Mouse (Mus musculus) liver, embryonic 12.5 days (tissue): ENCODE measurements around the gene Notch2. TPM values are rescaled to one million over a fixed set of nuclear protein-coding genes. Genes with fewer than 3 reads are reported as not detected.
"Not testable (repeated sequence)": the region's sequence is repeated elsewhere in the genome, so short reads cannot be mapped to it uniquely, and the experiment has no call there.

Source experiments
- ATAC-seq: fragments of 200-750 bp; cut with Nextera tagmentation; 2 replicates; pipeline ENCODE4 v1.8.0; 2017; ENCODE audit warnings: moderate number of reproducible peaks, mild to moderate bottlenecking, moderate library complexity
- H3K27ac ChIP-seq: fragments of 300-500 bp; sonication (generic); 2 replicates; pipeline ENCODE4 v1.5.1; 2016; ENCODE audit warnings: mild to moderate bottlenecking
- H3K27me3 ChIP-seq: fragments of 300-500 bp; sonication (generic); replicated peaks from 2 replicates; pipeline ENCODE4 v1.6.1; 2016; ENCODE audit warnings: mild to moderate bottlenecking, moderate library complexity
- H3K36me3 ChIP-seq: fragments of 300-500 bp; sonication (generic); 2 replicates; pipeline ENCODE4 v1.6.1; 2016; ENCODE audit warnings: mild to moderate bottlenecking, moderate library complexity
- H3K4me1 ChIP-seq: fragments of 300-500 bp; sonication (generic); 2 replicates; pipeline ENCODE4 v1.6.1; 2016
- H3K4me2 ChIP-seq: fragments of 300-500 bp; sonication (generic); 2 replicates; pipeline ENCODE4 v1.6.1; 2016; ENCODE audit warnings: mild to moderate bottlenecking, moderate library complexity
- H3K4me3 ChIP-seq: fragments of 300-500 bp; sonication (generic); 2 replicates; pipeline ENCODE4 v1.5.1; 2016; ENCODE audit warnings: mild to moderate bottlenecking, moderate library complexity
- H3K9ac ChIP-seq: fragments of 300-500 bp; sonication (generic); 2 replicates; pipeline ENCODE4 v1.6.1; 2016; ENCODE audit warnings: mild to moderate bottlenecking, moderate library complexity
- H3K9me3 ChIP-seq: fragments of 300-500 bp; sonication (generic); replicated peaks from 2 replicates; pipeline ENCODE4 v1.6.1; 2016; ENCODE audit warnings: mild to moderate bottlenecking, moderate library complexity
- WGBS: fragments of 180-500 bp; shearing (Covaris S2); methylation state at CpG from one replicate; pipeline ENCODE4 v1.1.7; 2016; ENCODE audit not compliant: insufficient replicate concordance; 5-methylcytosine and 5-hydroxymethylcytosine counted together
- polyA plus RNA-seq: library from polyadenylated mRNA; unstranded; fragments of >200 nt; fragmentation: Nextera tagmentation; extraction: Ambion mirVana; gene quantifications from 2 replicates; pipeline ENCODE4 v1.2.1, GENCODE M21; 2016

Notch2 gene
- polyA plus RNA-seq, 1 experiment from 2014 or later = 8.7 TPM

DNA sequence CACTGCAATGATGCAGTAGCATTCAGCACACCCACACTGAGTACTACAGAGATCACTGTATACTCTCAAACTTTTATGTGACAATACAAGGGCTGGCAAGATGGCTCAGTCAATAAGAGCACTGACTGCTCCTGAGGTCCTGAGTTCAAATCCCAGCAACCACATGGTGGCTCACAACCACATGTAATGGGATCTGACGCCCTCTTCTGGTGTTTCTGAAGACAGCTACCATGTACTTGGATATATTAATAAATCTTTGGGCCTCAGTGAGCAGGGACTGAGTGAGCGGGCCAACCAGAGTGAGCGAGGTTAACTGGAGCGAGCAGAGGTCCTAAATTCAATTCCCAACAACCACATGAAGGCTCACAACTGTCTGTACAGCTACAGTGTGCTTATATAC lies 118.8 kb downstream of the Notch2 start:
- not testable (repeated sequence) for H3K4me1 ChIP-seq, H3K4me3 ChIP-seq, H3K9me3 ChIP-seq, ATAC-seq, H3K27ac ChIP-seq, H3K4me2 ChIP-seq, H3K9ac ChIP-seq, H3K27me3 ChIP-seq
- 70% methylated on average over 4 of the region's 4 CpGs for WGBS
- H3K36me3 ChIP-seq = peaks cover 89% of the 10 kb centered on the region

DNA sequence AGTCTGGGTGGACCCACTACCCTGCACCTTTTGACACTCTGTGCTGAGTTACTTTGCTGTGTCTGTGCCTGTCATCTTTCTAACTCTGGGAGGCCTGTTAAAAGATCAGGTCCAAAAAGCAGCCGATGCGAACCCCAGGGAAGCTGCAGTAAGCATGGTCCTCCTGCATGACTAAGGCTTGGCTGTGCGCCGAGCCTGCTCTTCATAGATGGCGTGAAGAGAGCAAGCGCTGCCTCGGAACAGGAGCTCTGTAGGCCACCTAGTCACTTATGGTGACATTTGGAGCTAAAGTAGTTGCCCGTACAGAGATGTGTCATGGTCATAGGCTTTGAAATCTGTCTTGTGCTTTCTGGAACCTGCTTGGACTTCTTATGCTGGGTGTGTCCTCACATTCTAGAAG lies 119.3 kb downstream of the Notch2 start:
- no peak overlapping the region for H3K27ac ChIP-seq

DNA sequence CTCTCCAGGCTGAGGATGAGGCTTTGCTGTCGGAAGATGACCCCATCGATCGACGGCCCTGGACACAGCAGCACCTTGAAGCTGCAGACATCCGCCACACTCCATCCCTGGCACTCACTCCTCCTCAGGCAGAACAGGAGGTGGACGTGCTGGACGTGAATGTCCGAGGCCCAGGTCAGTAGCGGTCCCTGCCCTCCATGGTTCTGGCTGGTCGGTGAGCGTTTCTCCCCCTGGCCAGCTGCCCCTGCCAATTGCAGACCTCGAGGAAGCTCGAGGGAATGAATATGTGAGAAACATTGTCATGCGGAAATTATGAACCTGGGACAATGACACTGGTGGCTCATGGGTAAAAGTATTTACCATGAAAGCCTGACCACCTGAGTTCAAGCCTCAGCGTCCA lies 128.1 kb downstream of the Notch2 start:
- H3K4me1 ChIP-seq = no peaks in the 10 kb centered on the region

More for the DNA sequence above, 119.3 kb downstream of the Notch2 start:
- 89% methylated on average over 8 of the region's 8 CpGs for WGBS
- H3K4me1 ChIP-seq = no peaks in the 10 kb centered on the region
- no peaks in the 10 kb centered on the region for H3K9me3 ChIP-seq
- no peak overlapping the region for H3K4me3 ChIP-seq
- no peak overlapping the region for H3K9ac ChIP-seq
- H3K36me3 ChIP-seq = peaks cover 89% of the 10 kb centered on the region
- no peak for ATAC-seq
- no peaks in the 10 kb centered on the region for H3K27me3 ChIP-seq
- H3K4me2 ChIP-seq = no peak overlapping the region

DNA sequence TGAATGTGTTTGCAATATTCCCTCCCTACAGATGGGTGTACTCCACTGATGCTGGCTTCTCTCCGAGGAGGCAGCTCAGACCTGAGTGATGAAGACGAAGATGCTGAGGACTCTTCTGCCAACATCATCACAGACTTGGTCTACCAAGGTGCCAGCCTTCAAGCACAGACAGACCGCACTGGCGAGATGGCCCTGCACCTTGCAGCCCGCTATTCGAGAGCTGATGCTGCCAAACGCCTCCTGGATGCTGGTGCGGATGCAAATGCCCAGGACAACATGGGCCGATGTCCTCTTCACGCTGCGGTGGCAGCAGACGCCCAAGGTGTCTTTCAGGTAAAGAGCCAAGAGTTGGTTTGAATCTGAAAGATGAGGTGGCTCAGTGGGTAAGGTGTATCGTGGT lies 129.5 kb downstream of the Notch2 start:
- no peaks in the 10 kb centered on the region for H3K4me1 ChIP-seq
- no peaks in the 10 kb centered on the region for H3K27me3 ChIP-seq
- no peak overlapping the region for H3K9ac ChIP-seq
- peaks cover 98% of the 10 kb centered on the region for H3K36me3 ChIP-seq
- H3K4me2 ChIP-seq = no peak overlapping the region
- no peak overlapping the region for H3K4me3 ChIP-seq
- H3K27ac ChIP-seq = no peak overlapping the region
- 83% methylated on average over 13 of the region's 13 CpGs for WGBS
- no peaks in the 10 kb centered on the region for H3K9me3 ChIP-seq
- no peak for ATAC-seq

More for the DNA sequence above, 128.1 kb downstream of the Notch2 start:
- Histone ChIP-seq H3K36me3 (peaks cover 98% of the 10 kb centered on the region), H3K9me3 (no peaks in the 10 kb centered on the region), H3K27me3 (no peaks in the 10 kb centered on the region), H3K4me2 (no peak overlapping the region), H3K4me3 (no peak overlapping the region), H3K9ac (no peak overlapping the region), H3K27ac (no peak overlapping the region)
- ATAC-seq = no peak
- WGBS = 84% methylated on average over 15 of the region's 15 CpGs

DNA sequence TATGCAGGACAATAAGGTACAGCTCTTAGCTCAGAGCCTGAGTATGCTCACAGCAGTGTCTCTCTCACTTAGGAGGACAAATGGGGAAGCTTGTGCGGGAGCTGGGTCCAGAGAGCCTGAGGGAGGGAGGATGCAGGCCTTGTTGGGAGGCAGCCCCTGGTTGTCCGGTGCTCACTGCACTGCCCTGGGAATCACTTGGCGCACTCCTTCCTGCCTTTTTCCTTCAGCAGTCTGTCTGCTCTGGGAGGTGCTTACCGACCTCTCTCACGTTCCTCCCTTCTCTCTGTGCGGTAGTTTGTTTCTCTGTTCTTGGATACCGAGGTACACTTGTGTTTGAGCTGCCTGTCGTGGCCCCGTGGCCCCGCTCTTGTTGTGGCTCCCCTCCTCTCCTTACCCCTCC lies 131.9 kb downstream of the Notch2 start:
- peaks cover 91% of the 10 kb centered on the region for H3K36me3 ChIP-seq
- H3K27ac ChIP-seq = no peak overlapping the region
- no peak overlapping the region for H3K4me2 ChIP-seq
- 73% methylated on average over 10 of the region's 10 CpGs for WGBS
- H3K9ac ChIP-seq = no peak overlapping the region
- H3K4me1 ChIP-seq = no peaks in the 10 kb centered on the region
- H3K4me3 ChIP-seq = no peak overlapping the region
- H3K9me3 ChIP-seq = no peaks in the 10 kb centered on the region
- H3K27me3 ChIP-seq = no peaks in the 10 kb centered on the region
- ATAC-seq = no peak

DNA sequence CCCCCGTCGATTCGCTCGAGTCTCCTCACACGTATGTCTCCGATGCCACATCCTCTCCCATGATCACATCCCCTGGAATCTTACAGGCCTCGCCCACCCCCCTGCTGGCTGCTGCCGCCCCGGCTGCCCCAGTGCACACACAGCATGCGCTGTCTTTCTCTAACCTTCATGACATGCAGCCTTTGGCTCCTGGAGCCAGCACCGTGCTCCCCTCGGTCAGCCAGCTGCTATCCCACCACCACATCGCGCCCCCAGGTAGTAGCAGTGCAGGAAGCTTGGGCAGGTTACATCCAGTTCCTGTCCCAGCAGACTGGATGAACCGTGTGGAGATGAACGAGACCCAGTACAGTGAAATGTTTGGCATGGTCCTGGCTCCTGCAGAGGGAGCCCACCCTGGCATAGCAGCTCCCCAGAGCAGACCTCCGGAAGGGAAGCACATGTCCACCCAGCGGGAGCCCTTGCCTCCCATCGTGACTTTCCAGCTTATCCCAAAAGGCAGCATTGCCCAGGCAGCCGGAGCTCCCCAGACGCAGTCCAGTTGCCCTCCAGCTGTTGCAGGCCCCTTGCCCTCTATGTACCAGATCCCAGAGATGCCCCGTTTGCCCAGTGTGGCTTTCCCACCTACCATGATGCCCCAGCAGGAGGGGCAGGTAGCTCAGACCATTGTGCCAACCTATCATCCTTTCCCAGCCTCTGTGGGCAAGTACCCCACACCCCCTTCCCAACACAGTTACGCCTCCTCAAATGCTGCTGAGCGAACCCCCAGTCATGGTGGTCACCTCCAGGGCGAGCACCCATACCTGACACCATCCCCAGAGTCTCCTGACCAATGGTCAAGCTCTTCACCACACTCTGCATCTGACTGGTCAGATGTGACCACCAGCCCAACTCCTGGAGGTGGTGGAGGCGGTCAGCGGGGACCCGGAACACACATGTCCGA lies 133.4 kb downstream of the Notch2 start:
- Histone ChIP-seq H3K9ac (no peak overlapping the region), H3K27me3 (no peaks in the 10 kb centered on the region), H3K4me3 (no peak overlapping the region), H3K27ac (no peak overlapping the region), H3K9me3 (no peaks in the 10 kb centered on the region), H3K4me2 (no peak overlapping the region), H3K36me3 (peaks cover 76% of the 10 kb centered on the region), H3K4me1 (no peaks in the 10 kb centered on the region)
- WGBS = 87% methylated on average over 29 of the region's 29 CpGs
- ATAC-seq = 0 out of 2 replicates have a peak, but pooled peaks have one; percentile 31

DNA sequence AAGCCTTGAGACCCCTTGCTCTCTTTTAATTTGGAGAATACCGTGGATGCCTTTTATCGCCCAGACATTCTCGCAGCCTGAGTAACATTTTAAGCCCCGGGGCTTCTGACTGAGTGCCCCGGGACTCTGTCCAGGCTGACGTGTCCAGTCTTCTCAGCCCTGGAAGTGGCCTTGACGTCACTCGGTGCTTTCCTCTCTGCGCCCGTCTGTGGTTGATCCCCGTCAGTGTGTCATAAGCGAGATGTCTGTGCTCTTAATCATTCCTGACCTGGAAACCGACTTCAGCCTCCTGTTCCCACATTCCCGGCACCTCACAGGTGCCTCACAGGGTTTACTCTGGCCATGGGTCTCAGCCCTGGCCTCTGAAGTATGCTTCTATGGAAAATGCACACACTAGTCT lies 134.4 kb downstream of the Notch2 start:
- Histone ChIP-seq H3K36me3 (peaks cover 67% of the 10 kb centered on the region), H3K27me3 (no peaks in the 10 kb centered on the region), H3K4me2 (no peak overlapping the region), H3K9ac (no peak overlapping the region), H3K4me1 (no peaks in the 10 kb centered on the region), H3K4me3 (no peak overlapping the region), H3K27ac (no peak overlapping the region), H3K9me3 (no peaks in the 10 kb centered on the region)
- ATAC-seq = no peak
- 84% methylated on average over 14 of the region's 14 CpGs for WGBS

DNA sequence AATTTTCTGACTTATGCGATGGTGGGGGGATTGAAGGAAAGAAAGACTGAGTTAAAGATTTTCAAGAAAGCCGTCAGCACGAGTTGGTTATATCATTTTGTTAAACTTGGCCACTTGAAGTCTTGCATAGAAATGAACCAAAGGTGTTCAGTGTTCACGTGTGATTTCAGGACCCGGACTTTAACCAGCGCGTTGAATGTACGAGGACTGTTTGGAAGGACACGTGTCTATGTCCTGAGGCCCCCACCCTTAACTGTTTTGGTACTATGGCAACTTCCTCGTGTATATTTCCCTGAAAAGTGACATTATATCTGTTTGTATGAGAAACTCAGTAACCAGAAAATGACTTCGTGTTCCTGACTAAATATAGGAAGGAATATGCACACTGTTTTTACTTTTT lies 136.6 kb downstream of the Notch2 start:
- Histone ChIP-seq H3K4me2 (no peak overlapping the region), H3K27ac (no peak overlapping the region), H3K36me3 (peaks cover 45% of the 10 kb centered on the region), H3K9me3 (no peaks in the 10 kb centered on the region), H3K4me1 (no peaks in the 10 kb centered on the region), H3K9ac (no peak overlapping the region), H3K4me3 (no peak overlapping the region), H3K27me3 (no peaks in the 10 kb centered on the region)
- ATAC-seq = no peak
- 82% methylated on average over 11 of the region's 11 CpGs for WGBS

DNA sequence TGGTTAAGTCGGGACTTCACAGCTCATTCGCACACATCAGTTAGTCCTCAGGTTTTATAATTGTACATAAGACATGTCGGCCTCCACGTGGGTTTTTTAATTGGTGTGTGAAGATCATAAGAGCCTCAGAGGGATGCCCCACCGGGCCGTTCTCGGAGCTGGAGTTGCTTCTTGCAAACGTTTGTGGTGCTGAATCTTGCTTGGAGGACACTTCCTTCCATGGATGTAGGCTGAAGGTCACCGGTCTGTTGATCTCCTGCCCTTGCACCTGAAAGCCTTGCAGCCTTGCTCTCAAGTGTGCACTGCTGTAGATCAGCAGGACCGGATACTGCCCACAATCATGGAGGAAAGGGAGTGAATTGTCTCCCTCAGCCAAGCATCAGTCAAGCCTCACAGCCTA lies 137.7 kb downstream of the Notch2 start:
- no peak for ATAC-seq
- H3K4me1 ChIP-seq = no peaks in the 10 kb centered on the region
- H3K36me3 ChIP-seq = peaks cover 33% of the 10 kb centered on the region
- WGBS = 79% methylated on average over 10 of the region's 10 CpGs
- no peaks in the 10 kb centered on the region for H3K9me3 ChIP-seq
- H3K27ac ChIP-seq = no peak overlapping the region
- no peaks in the 10 kb centered on the region for H3K27me3 ChIP-seq
- H3K4me2 ChIP-seq = no peak overlapping the region
- no peak overlapping the region for H3K9ac ChIP-seq
- H3K4me3 ChIP-seq = no peak overlapping the region

DNA sequence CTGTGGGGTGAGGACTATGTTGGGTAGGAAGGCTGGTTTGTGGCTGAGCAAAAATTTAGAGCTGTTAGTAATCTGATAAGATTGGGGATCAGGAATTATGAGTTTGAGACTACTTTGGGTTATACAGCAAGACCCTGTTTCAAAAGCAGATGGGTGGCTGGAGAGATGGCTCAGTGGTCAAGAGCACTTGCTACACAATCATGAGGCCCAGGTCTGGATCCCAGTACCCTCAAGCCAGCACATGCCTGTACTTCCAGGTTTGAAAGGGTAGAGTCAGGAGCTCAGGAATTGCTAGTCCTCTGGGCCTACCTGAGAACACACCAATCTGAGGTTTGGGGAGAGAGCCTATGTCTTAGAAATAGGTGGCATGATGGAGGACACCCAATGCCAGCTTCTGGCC lies 140.1 kb downstream of the Notch2 start:
- Histone ChIP-seq H3K9me3 (no peaks in the 10 kb centered on the region), H3K9ac (no peak overlapping the region), H3K27ac (no peak overlapping the region), H3K4me3 (no peak overlapping the region), H3K36me3 (peaks cover 9% of the 10 kb centered on the region), H3K4me1 (no peaks in the 10 kb centered on the region), H3K27me3 (no peaks in the 10 kb centered on the region), H3K4me2 (no peak overlapping the region)
- ATAC-seq = no peak

DNA sequence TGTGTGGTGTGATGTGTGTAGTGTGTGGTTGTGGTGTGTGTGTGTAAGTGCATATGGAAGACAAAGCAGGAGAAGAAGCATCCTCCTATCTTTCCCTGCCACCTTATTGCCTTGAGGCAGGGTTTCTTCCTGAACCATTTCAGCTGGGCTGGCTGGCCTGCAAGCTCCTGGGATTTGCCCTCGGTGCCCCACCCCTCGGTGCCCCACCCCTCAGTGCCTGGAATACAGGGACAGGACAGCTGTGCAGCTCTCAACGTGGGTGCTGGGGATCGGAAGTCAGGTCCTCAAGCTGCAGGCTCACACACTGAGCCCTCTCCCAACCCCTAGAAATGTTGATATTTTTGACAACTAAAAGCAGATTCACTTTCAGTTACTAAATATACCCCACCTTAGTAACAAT lies 142.8 kb downstream of the Notch2 start:
- Histone ChIP-seq H3K4me1 (no peaks in the 10 kb centered on the region), H3K27me3 (no peaks in the 10 kb centered on the region), H3K4me3 (no peak overlapping the region), H3K9me3 (no peaks in the 10 kb centered on the region), H3K9ac (no peak overlapping the region), H3K36me3 (no peaks in the 10 kb centered on the region), H3K27ac (no peak overlapping the region), H3K4me2 (no peak overlapping the region)
- ATAC-seq = no peak
- 44% methylated on average over 4 of the region's 4 CpGs for WGBS

DNA sequence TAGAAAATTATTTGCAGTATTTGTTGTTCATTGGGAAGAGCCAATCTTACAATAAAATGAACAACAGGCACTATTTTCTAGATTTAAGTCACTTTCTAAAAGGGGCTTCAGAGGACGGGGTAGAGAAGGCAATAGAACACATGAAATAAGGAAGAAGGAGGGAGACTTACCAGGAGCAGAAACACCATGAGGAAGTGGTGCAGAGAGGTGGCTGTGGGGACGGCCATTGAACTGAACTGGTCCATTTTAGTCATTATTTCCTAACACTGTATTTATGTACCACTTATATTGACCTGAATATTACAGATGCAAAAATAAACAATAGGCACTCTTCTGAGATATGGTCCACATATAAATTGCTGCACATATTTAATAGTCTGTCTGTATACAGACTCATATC lies 143.7 kb downstream of the Notch2 start:
- no peaks in the 10 kb centered on the region for H3K36me3 ChIP-seq
- no peak overlapping the region for H3K27ac ChIP-seq
- no peak overlapping the region for H3K9ac ChIP-seq
- H3K27me3 ChIP-seq = no peaks in the 10 kb centered on the region
- ATAC-seq = no peak
- 39% methylated on average over 2 of the region's 2 CpGs for WGBS
- no peaks in the 10 kb centered on the region for H3K4me1 ChIP-seq
- H3K4me2 ChIP-seq = no peak overlapping the region
- no peaks in the 10 kb centered on the region for H3K9me3 ChIP-seq
- H3K4me3 ChIP-seq = no peak overlapping the region

DNA sequence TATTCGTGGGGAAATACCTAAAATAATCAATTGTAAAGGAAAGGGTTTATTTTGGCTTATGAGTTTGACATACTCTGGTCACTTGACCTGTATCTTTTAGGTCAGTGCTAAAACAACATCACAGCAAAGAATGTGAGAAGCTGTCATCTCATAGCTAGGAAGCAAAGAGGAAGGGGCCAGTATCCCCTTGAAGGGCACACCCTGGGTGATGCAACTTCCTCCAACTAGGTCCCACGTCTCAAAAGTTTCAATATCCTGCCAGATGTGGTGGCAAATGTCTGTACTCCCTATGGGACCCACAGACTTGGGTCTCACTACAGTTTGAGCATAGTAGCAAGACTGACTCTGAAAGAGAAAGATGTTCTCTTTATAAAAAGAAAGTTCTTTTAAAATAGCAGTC lies 144.3 kb downstream of the Notch2 start:
- no peak for ATAC-seq
- Histone ChIP-seq H3K27me3 (no peaks in the 10 kb centered on the region), H3K9ac (no peak overlapping the region), H3K4me2 (no peak overlapping the region), H3K4me3 (no peak overlapping the region), H3K9me3 (no peaks in the 10 kb centered on the region), H3K27ac (no peak overlapping the region), H3K4me1 (no peaks in the 10 kb centered on the region), H3K36me3 (no peaks in the 10 kb centered on the region)
- WGBS = 23% methylated on average over 2 of the region's 2 CpGs
